Mouse (Mus musculus): Measurements from ENCODE around the gene Proca1. TPM values are rescaled to one million over a fixed set of nuclear protein-coding genes. Genes with fewer than 3 reads are reported as not detected.

Proca1 gene
- polyA plus RNA-seq, 1 experiment from 2014 or later: 4.8 TPM

DNA sequence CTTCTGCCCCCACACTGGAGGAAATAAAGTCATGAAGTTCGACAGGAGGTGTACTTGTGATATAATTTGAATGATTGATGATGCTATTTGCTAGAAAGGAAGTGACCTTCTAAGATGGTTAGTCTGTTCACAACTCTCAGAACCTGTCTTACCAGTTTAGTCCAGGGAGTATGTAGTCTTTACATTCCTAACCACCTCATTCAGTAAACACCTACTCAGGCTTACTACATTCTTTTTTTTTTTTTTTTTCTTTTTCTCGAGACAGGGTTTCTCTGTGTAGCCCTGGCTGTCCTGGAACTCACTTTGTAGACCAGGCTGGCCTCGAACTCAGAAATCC is 53.8 kb downstream of the Proca1 start:
- ATAC-seq (ENCODE audit: low FRiP score): no peak
- H3K27me3 ChIP-seq (replicated peaks): no peaks in the 10 kb centered on the region
- H3K9ac ChIP-seq (replicated peaks): no peak overlapping the region
- H3K4me2 ChIP-seq: peak overlapping the region; percentile 75
- H3K36me3 ChIP-seq: peaks cover 12% of the 10 kb centered on the region
- peak overlapping the region; percentile 92; the same call in 1 of the 2 replicates for H3K4me3 ChIP-seq (replicated peaks)
- H3K27ac ChIP-seq (replicated peaks): no peak overlapping the region
- WGBS: 74% methylated on average over 3 of the region's 3 CpGs
- H3K9me3 ChIP-seq (replicated peaks): no peaks in the 10 kb centered on the region
- H3K4me1 ChIP-seq: peaks cover 58% of the 10 kb centered on the region

- peaks cover 57% of the 10 kb centered on the region for H3K4me1 ChIP-seq
- H3K4me3 ChIP-seq (replicated peaks): no peak overlapping the region
- H3K9me3 ChIP-seq (replicated peaks): no peaks in the 10 kb centered on the region
- H3K27ac ChIP-seq (replicated peaks): no peak overlapping the region
- no peak for ATAC-seq (ENCODE audit: low FRiP score)
- WGBS: 59% methylated on average over 4 of the region's 4 CpGs
- no peaks in the 10 kb centered on the region for H3K27me3 ChIP-seq (replicated peaks)
- H3K4me2 ChIP-seq: peak overlapping the region; percentile 20
- peaks cover 18% of the 10 kb centered on the region for H3K36me3 ChIP-seq
- H3K9ac ChIP-seq (replicated peaks): peak overlapping the region; percentile 14; the same call in 1 of the 2 replicates
Measured at GRCm38 (mm10) chr11:78247727-78248140, 54.5 kb downstream of the Proca1 start.

Small RNA genes lying within 50 kb of the gene (microRNA-seq; reads per million reads assigned to microRNA genes)
- gene Mir7653: not detected

Other genes starting within 250 kb of the Proca1 start
- gene Phf12, start 210.6 kb upstream of the Proca1 start, polyA plus RNA-seq (2015; fragmentation: Nextera tagmentation; extraction: Ambion mirVana): 14.6 and 16.9 TPM in 2 replicates
- 48.2 and 55.3 TPM in 2 replicates for gene Dhrs13, start 161.1 kb upstream of the Proca1 start, polyA plus RNA-seq (2015; fragmentation: Nextera tagmentation; extraction: Ambion mirVana)
- gene Flot2, start 155.5 kb upstream of the Proca1 start, polyA plus RNA-seq (2015; fragmentation: Nextera tagmentation; extraction: Ambion mirVana): 121 and 132 TPM in 2 replicates
- gene Eral1, start 113.0 kb upstream of the Proca1 start, polyA plus RNA-seq (2015; fragmentation: Nextera tagmentation; extraction: Ambion mirVana): 30.1 and 30.9 TPM in 2 replicates
- gene Fam222b, start 98.7 kb upstream of the Proca1 start, polyA plus RNA-seq (2015; fragmentation: Nextera tagmentation; extraction: Ambion mirVana): 22.2 and 24.2 TPM in 2 replicates
- 82.1 and 85.4 TPM in 2 replicates for gene Traf4, start 27.8 kb upstream of the Proca1 start, polyA plus RNA-seq (2015; fragmentation: Nextera tagmentation; extraction: Ambion mirVana)
- gene Nek8, start 16.7 kb upstream of the Proca1 start, polyA plus RNA-seq (2015; fragmentation: Nextera tagmentation; extraction: Ambion mirVana): 7.0 and 9.7 TPM in 2 replicates
- gene Tlcd1, start 16.7 kb upstream of the Proca1 start, polyA plus RNA-seq (2015; fragmentation: Nextera tagmentation; extraction: Ambion mirVana): 19.3 and 20.0 TPM in 2 replicates
- 774 and 869 TPM in 2 replicates for gene Rpl23a, start 9.8 kb upstream of the Proca1 start, polyA plus RNA-seq (2015; fragmentation: Nextera tagmentation; extraction: Ambion mirVana)
- 66.1 and 71.0 TPM in 2 replicates for gene Rab34, start 5.0 kb upstream of the Proca1 start, polyA plus RNA-seq (2015; fragmentation: Nextera tagmentation; extraction: Ambion mirVana)
- gene Sdf2, start 52.4 kb downstream of the Proca1 start, polyA plus RNA-seq (2015; fragmentation: Nextera tagmentation; extraction: Ambion mirVana): 93.2 and 97.1 TPM in 2 replicates
- gene Supt6, start 52.6 kb downstream of the Proca1 start, polyA plus RNA-seq (2015; fragmentation: Nextera tagmentation; extraction: Ambion mirVana): 22.9 and 25.1 TPM in 2 replicates
- 56.5 and 65.2 TPM in 2 replicates for gene 2610507B11Rik, start 68.4 kb downstream of the Proca1 start, polyA plus RNA-seq (2015; fragmentation: Nextera tagmentation; extraction: Ambion mirVana)
- gene BC030499, start 97.4 kb downstream of the Proca1 start, polyA plus RNA-seq (2015; fragmentation: Nextera tagmentation; extraction: Ambion mirVana): 0.40 and 0.42 TPM in 2 replicates
- 6.5 and 13.1 TPM in 2 replicates for gene Spag5, start 108.1 kb downstream of the Proca1 start, polyA plus RNA-seq (2015; fragmentation: Nextera tagmentation; extraction: Ambion mirVana)
- gene Aldoc, start 129.6 kb downstream of the Proca1 start, polyA plus RNA-seq (2015; fragmentation: Nextera tagmentation; extraction: Ambion mirVana): 328 and 382 TPM in 2 replicates
- gene Pigs, start 135.0 kb downstream of the Proca1 start, polyA plus RNA-seq (2015; fragmentation: Nextera tagmentation; extraction: Ambion mirVana): 83.2 and 86.4 TPM in 2 replicates
- 84.3 and 88.3 TPM in 2 replicates for gene Unc119, start 150.1 kb downstream of the Proca1 start, polyA plus RNA-seq (2015; fragmentation: Nextera tagmentation; extraction: Ambion mirVana)
- gene Foxn1, start 193.2 kb downstream of the Proca1 start, polyA plus RNA-seq (2015; fragmentation: Nextera tagmentation; extraction: Ambion mirVana): 11.8 TPM in 1 of 2 replicates, not detected in the other
- gene Slc13a2, start 228.8 kb downstream of the Proca1 start, polyA plus RNA-seq (2015; fragmentation: Nextera tagmentation; extraction: Ambion mirVana): 0.42 TPM in 1 of 2 replicates, not detected in the other